Comparison of ENCODE assay signal across 9 mouse cellular contexts in the genomic region with DNA sequence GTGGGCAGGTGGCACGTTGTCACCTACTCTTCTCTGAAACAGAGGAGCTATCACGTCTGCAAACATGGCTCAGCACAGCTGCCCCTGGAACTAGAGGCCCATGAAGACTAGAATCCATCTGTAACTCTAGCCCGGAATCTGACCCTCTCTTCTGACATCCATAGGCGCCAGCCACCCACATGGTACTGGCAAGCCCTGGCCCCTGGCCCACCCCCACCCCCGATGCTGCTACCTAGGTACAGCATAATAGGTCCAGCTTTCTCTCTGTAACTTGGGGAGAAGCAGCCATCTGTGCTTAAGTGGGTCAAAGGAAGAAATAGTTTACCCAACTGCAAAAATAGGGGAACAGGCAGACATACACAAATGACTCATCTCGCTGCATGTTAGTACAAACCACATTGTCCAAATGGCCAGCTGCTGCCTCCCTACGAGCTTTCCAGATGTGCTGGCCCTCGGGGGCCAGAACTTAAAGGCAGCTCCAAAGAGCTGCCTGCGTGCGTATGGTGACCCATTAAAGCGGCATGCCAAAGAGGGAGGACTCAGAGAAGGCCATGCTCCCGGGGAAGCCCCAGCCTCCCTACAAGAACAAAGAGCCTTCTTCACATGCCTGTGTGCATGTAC.
DNase-seq lines count a peak whose midpoint lies in the region; ATAC-seq and TF ChIP-seq lines count a peak whose summit lies in the region.
"Had no signal": no experiment of that assay in that cellular context is flagged by ENCODE, and none has a peak within 500 bp of the region (broad histone marks: within the 10 kb centered on the region; RNA-seq: fewer than 3 reads in every experiment).

No protein-coding gene starts in this region.

- peak; percentile 75 for TF ChIP-seq EP300 in lung, postnatal 0 days (IDR thresholded peaks at IDR 0.05)

- H3K27me3 ChIP-seq in lung, postnatal 0 days (replicated peaks; ENCODE audit: insufficient read depth, low read length), result no peaks in the 10 kb centered on the region

- H3K4me1 ChIP-seq in lung, postnatal 0 days (ENCODE audit: insufficient read depth, low read depth, low read length), result peaks cover 4% of the 10 kb centered on the region; the same call in 1 of the 2 replicates

- H3K4me2 ChIP-seq in lung, postnatal 0 days (replicated peaks; ENCODE audit: low read depth, low read length), result no peak overlapping the region

- whole genome bisulfite sequencing in lung, postnatal 0 days, result 42% methylated on average over 12 of the region's 12 CpGs

- no peak overlapping the region for H3K9ac ChIP-seq in lung, postnatal 0 days (replicated peaks; ENCODE audit: low read depth)

- peak; percentile 19 for DNase-seq in ovary, adult 18-20 months (ENCODE audit: low spot score)
- no peak for DNase-seq in ovary, postnatal 36 days (ENCODE audit: low spot score)
- peak; percentile 36 for DNase-seq in forelimb bud, embryonic 11.5 days (ENCODE audit: low read depth, low spot score)
- DNase-seq in lung, postnatal 0 days (ENCODE audit: low spot score), result peak; percentile 88
- no peak for DNase-seq in adrenal gland, adult 8-10 months
- no peak for DNase-seq in adrenal gland, adult 2 months
- no peak for DNase-seq in layer of hippocampus, postnatal 14 days (ENCODE audit: low spot score in 2 of 2)
- DNase-seq: adrenal gland, postnatal 36 days; left cerebral cortex, postnatal 4 days had no signal

- peak; percentile 86 for ATAC-seq in lung, postnatal 0 days

- peak overlapping the region; percentile 78 for H3K27ac ChIP-seq in lung, postnatal 0 days (ENCODE audit: low read length)

- H3K36me3 ChIP-seq in lung, postnatal 0 days (ENCODE audit: insufficient read depth, low read length), result peaks cover 40% of the 10 kb centered on the region

- TF ChIP-seq CTCF in lung, postnatal 0 days (IDR thresholded peaks at IDR 0.05), result no peak

- no peak overlapping the region for H3K4me3 ChIP-seq in lung, postnatal 0 days (ENCODE audit: low read depth, low read length)

- H3K9me3 ChIP-seq in lung, postnatal 0 days (ENCODE audit: low read length), result no peaks in the 10 kb centered on the region

Comparison
In these comparisons a context has a peak if more than half of its experiments do, and no peak if none do; other contexts are left out.
1. DNase-seq: peak in ovary, adult 18-20 months (single experiment), forelimb bud, embryonic 11.5 days (single experiment) and lung, postnatal 0 days (single experiment); none in ovary, postnatal 36 days (single experiment), adrenal gland, adult 8-10 months (single experiment), adrenal gland, adult 2 months (single experiment) and layer of hippocampus, postnatal 14 days (0 of 2).